Mouse (Mus musculus) midbrain, embryonic 12.5 days (tissue): ENCODE results near the gene Coq4. TPM values are rescaled to one million over a fixed set of nuclear protein-coding genes. Genes with fewer than 3 reads are reported as not detected.
"Not testable (repeated sequence)": the region's sequence is repeated elsewhere in the genome, so short reads cannot be mapped to it uniquely, and the experiment has no call there.

ENCODE experiments used
- ATAC-seq: fragments of 200-750 bp; cut with Nextera tagmentation; 2 replicates; pipeline ENCODE4 v1.8.0; 2017; ENCODE audit warnings: low read depth, moderate TSS enrichment, moderate library complexity; ENCODE audit not compliant: low FRiP score
- H3K27ac ChIP-seq: fragments of 300-500 bp; sonication (generic); replicated peaks from 2 replicates; pipeline ENCODE4 v1.5.1; 2016; ENCODE audit warnings: mild to moderate bottlenecking
- H3K27me3 ChIP-seq: fragments of 300-500 bp; sonication (generic); 2 replicates; pipeline ENCODE4 v1.6.1; 2016; ENCODE audit warnings: mild to moderate bottlenecking
- H3K36me3 ChIP-seq: fragments of 300-500 bp; sonication (generic); 2 replicates; pipeline ENCODE4 v1.6.1; 2016
- H3K4me1 ChIP-seq: fragments of 300-500 bp; sonication (generic); 2 replicates; pipeline ENCODE4 v1.6.1; 2016
- H3K4me2 ChIP-seq: fragments of 300-500 bp; sonication (generic); replicated peaks from 2 replicates; pipeline ENCODE4 v1.6.1; 2016; ENCODE audit warnings: mild to moderate bottlenecking, moderate library complexity
- H3K4me3 ChIP-seq: fragments of 300-500 bp; sonication (generic); 2 replicates; pipeline ENCODE4 v1.5.1; 2016; ENCODE audit warnings: mild to moderate bottlenecking
- H3K9ac ChIP-seq: fragments of 300-500 bp; sonication (generic); replicated peaks from 2 replicates; pipeline ENCODE4 v1.6.1; 2016; ENCODE audit warnings: mild to moderate bottlenecking, moderate library complexity
- H3K9me3 ChIP-seq: fragments of 300-500 bp; sonication (generic); 2 replicates; pipeline ENCODE4 v1.6.1; 2016; ENCODE audit warnings: mild to moderate bottlenecking
- WGBS: fragments of 180-500 bp; shearing (Covaris S2); methylation state at CpG from one replicate; pipeline ENCODE4 v1.1.7; 2016; 5-methylcytosine and 5-hydroxymethylcytosine counted together
- polyA plus RNA-seq: library from polyadenylated mRNA; unstranded; fragments of >200 nt; fragmentation: Nextera tagmentation; extraction: Ambion mirVana; gene quantifications from 2 replicates; pipeline ENCODE4 v1.2.1, GENCODE M21; 2016

Coq4 gene
- polyA plus RNA-seq, 1 experiment from 2014 or later: 33.2 TPM

- no peak overlapping the region for H3K27ac ChIP-seq
- H3K4me3 ChIP-seq: no peak overlapping the region
- 73% methylated on average over 11 of the region's 11 CpGs for WGBS
- no peaks in the 10 kb centered on the region for H3K4me1 ChIP-seq
- 0 out of 2 replicates have a peak overlapping the region, but pooled peaks have one; percentile 0 for H3K9ac ChIP-seq
- no peaks in the 10 kb centered on the region for H3K9me3 ChIP-seq
- H3K4me2 ChIP-seq: no peak overlapping the region
- H3K36me3 ChIP-seq: peaks cover 5% of the 10 kb centered on the region; the same call in 1 of the 2 replicates
- H3K27me3 ChIP-seq: no peaks in the 10 kb centered on the region
- no peak for ATAC-seq
Observed at GRCm38 (mm10) chr2:29767976-29768709, 19.1 kb upstream of the Coq4 start.

DNA sequence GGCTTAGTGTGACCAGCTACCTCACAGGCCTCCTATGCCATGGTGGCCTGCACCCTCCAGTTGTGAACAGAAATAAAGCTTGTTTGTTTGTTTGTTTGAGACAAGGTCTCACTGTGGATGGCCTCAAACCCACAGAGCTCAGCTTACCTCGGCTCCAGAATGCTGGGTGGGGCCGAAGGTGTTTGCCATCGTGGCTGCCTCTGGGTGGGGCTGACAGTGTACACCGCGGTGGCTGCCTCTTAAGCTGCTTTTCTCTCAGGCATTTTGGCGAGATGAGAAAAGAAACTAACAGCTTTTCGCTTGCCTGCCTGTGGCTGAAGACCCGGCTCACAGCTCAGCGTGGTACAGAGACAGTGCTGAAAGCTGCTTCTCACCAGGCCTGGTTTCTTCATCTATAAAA, 18.4 kb upstream of the Coq4 start:
- Histone ChIP-seq H3K4me2 (no peak overlapping the region), H3K27ac (no peak overlapping the region), H3K4me3 (no peak overlapping the region), H3K9me3 (no peaks in the 10 kb centered on the region), H3K36me3 (peaks cover 13% of the 10 kb centered on the region; the same call in 1 of the 2 replicates), H3K4me1 (no peaks in the 10 kb centered on the region), H3K9ac (no peak overlapping the region), H3K27me3 (no peaks in the 10 kb centered on the region)
- no peak for ATAC-seq
- 66% methylated on average over 9 of the region's 9 CpGs for WGBS

DNA sequence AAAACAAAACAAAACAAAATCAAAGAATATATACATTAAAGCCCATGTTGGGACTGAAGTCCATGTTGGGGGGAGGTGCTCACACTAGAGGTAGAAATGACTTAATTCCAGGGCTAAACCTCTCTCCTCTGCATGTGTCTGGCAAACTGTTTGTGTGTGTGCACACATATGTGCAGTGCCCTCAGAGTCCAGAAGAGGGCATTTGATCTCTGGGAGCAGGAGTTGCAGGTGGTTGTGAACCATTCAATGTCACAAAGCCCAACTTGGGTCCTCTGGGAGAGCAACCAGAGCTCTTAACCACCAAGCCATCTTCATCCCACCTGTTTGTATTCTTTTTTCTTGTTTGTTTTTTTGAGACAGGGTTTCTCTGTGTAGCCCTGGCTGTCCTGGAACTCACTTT, 17.1 kb upstream of the Coq4 start:
- H3K27ac ChIP-seq: no peak overlapping the region

GRCm38 (mm10) chr2:29771611-29772461, 15.5 kb upstream of the Coq4 start:
- peaks cover 34% of the 10 kb centered on the region for H3K36me3 ChIP-seq
- no peak overlapping the region for H3K4me3 ChIP-seq
- H3K4me1 ChIP-seq: no peaks in the 10 kb centered on the region
- no peak for ATAC-seq
- no peaks in the 10 kb centered on the region for H3K9me3 ChIP-seq
- H3K4me2 ChIP-seq: no peak overlapping the region
- 90% methylated on average over 8 of the region's 8 CpGs for WGBS
- H3K27ac ChIP-seq: no peak overlapping the region
- H3K9ac ChIP-seq: no peak overlapping the region
- H3K27me3 ChIP-seq: no peaks in the 10 kb centered on the region

More for the DNA sequence above, 17.1 kb upstream of the Coq4 start:
- Histone ChIP-seq H3K4me3 (no peak overlapping the region), H3K9me3 (no peaks in the 10 kb centered on the region), H3K4me2 (no peak overlapping the region), H3K4me1 (no peaks in the 10 kb centered on the region), H3K9ac (no peak overlapping the region), H3K36me3 (peaks cover 20% of the 10 kb centered on the region; the same call in 1 of the 2 replicates), H3K27me3 (no peaks in the 10 kb centered on the region)
- ATAC-seq: no peak

GRCm38 (mm10) chr2:29773323-29773722, 14.0 kb upstream of the Coq4 start:
- no peaks in the 10 kb centered on the region for H3K4me1 ChIP-seq
- no peak overlapping the region for H3K4me3 ChIP-seq
- H3K27ac ChIP-seq: no peak overlapping the region
- H3K9me3 ChIP-seq: no peaks in the 10 kb centered on the region
- H3K9ac ChIP-seq: no peak overlapping the region
- no peak for ATAC-seq
- no peaks in the 10 kb centered on the region for H3K27me3 ChIP-seq
- peaks cover 49% of the 10 kb centered on the region for H3K36me3 ChIP-seq
- WGBS: 92% methylated on average over 4 of the region's 4 CpGs
- H3K4me2 ChIP-seq: no peak overlapping the region

DNA sequence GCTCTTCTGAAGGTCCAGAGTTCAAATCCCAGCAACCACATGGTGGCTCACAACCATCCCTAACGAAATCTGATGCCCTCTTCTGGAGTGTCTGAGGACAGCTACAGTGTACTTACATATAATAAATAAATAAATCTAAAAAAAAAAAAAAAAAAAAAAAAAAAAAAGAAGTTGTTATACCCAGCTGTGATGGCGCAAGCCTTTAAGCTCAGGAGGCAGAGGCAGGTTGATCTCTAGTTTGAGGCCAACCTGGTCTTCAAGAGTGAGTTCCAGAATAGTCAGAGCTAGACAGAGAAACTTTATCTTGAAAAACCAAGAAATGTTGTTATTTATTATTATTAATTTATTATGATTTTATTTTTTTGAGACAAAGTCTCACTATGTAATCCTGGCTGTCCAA, 6.0 kb upstream of the Coq4 start:
- not testable (repeated sequence) for H3K4me2 ChIP-seq, ATAC-seq, H3K27ac ChIP-seq, H3K9me3 ChIP-seq, H3K4me1 ChIP-seq, H3K9ac ChIP-seq, H3K4me3 ChIP-seq, H3K27me3 ChIP-seq
- peaks cover 94% of the 10 kb centered on the region for H3K36me3 ChIP-seq
- 93% methylated on average over 2 of the region's 2 CpGs for WGBS

- H3K27ac ChIP-seq: no peak overlapping the region
- H3K9ac ChIP-seq: no peak overlapping the region
- WGBS: 83% methylated on average over 4 of the region's 4 CpGs
- H3K4me3 ChIP-seq: no peak overlapping the region
- ATAC-seq: no peak
- H3K4me2 ChIP-seq: no peak overlapping the region
- peaks cover 67% of the 10 kb centered on the region for H3K36me3 ChIP-seq
- H3K4me1 ChIP-seq: peaks cover 17% of the 10 kb centered on the region
- H3K27me3 ChIP-seq: no peaks in the 10 kb centered on the region
- no peaks in the 10 kb centered on the region for H3K9me3 ChIP-seq
Observed at GRCm38 (mm10) chr2:29784290-29784689, 3.0 kb upstream of the Coq4 start.

GRCm38 (mm10) chr2:29787937-29788681, 816 bp downstream of the Coq4 start, which contains the start of gene Trub2:
TSS of gene Trub2 (minus strand) at chr2:29788502.
- H3K4me2 ChIP-seq: peak within 1 kb of the TSS; percentile 81
- peak; percentile 74 for ATAC-seq
- peak within 1 kb of the TSS; percentile 84 for H3K4me3 ChIP-seq
- peaks cover 17% of the 10 kb centered on the region for H3K4me1 ChIP-seq
- H3K9ac ChIP-seq: peak within 1 kb of the TSS; percentile 79
- peak within 1 kb of the TSS; percentile 63 for H3K27ac ChIP-seq
- no peaks in the 10 kb centered on the region for H3K9me3 ChIP-seq
- H3K27me3 ChIP-seq: no peaks in the 10 kb centered on the region
- peaks cover 63% of the 10 kb centered on the region for H3K36me3 ChIP-seq
- WGBS: under 1% methylated on average over 45 of the region's 45 CpGs

- H3K9ac ChIP-seq: no peak overlapping the region
- no peaks in the 10 kb centered on the region for H3K27me3 ChIP-seq
- H3K4me3 ChIP-seq: no peak overlapping the region
- peaks cover 9% of the 10 kb centered on the region for H3K4me1 ChIP-seq
- peaks cover 66% of the 10 kb centered on the region for H3K36me3 ChIP-seq
- H3K9me3 ChIP-seq: no peaks in the 10 kb centered on the region
- no peak overlapping the region for H3K27ac ChIP-seq
- no peak overlapping the region for H3K4me2 ChIP-seq
- WGBS: 90% methylated on average over 2 of the region's 2 CpGs
- no peak for ATAC-seq
Observed at GRCm38 (mm10) chr2:29792772-29793487, 5.6 kb downstream of the Coq4 start.

DNA sequence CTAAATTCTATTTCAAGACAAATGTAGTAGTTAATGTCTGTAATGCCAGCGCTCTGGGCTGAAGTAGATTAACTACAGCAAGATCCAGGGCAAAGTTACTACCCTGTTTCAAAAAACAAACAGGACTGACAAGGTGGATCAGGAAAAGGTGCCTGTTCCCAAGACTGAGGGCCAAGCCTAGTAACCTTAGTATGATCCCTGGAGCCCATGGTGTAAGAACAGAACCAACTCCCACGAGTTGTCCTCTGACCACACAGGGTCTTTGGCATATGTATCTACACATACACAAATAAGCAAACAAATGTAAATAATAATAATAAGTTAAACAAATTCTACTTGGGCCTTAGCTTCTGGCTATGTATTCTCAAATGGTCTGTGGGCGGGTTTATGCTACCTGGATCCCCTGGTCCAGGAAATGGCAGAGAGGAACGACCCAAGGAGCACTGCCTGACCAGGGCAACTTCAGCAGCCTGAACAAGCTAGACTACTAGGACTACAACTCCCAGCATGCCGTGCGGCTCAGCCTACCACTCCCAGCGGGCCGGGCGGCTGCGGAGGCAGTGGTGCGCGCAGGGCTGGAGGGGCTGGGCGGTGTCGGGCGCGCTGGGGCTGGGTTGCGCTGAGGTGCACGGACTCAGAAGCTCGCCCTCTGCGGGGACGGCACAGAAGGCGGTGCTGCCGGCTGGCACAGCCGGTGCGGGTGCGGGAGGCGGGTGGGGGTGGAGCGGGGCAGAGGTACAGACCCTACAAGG, 15.0 kb downstream of the Coq4 start, which contains the start of gene Slc27a4:
TSS of gene Slc27a4 (plus strand) at position 560 of the 752 bp plus-strand sequence.
- peak; percentile 98 for ATAC-seq
- peaks cover 14% of the 10 kb centered on the region for H3K27me3 ChIP-seq
- peaks cover 30% of the 10 kb centered on the region for H3K36me3 ChIP-seq
- 6% methylated on average over 27 of the region's 28 CpGs for WGBS
- H3K4me2 ChIP-seq: peak within 1 kb of the TSS; percentile 62
- H3K27ac ChIP-seq: peak within 1 kb of the TSS; percentile 93
- H3K4me3 ChIP-seq: peak within 1 kb of the TSS; percentile 78
- H3K4me1 ChIP-seq: peaks cover 12% of the 10 kb centered on the region
- H3K9ac ChIP-seq: peak within 1 kb of the TSS; percentile 89
- H3K9me3 ChIP-seq: no peaks in the 10 kb centered on the region

DNA sequence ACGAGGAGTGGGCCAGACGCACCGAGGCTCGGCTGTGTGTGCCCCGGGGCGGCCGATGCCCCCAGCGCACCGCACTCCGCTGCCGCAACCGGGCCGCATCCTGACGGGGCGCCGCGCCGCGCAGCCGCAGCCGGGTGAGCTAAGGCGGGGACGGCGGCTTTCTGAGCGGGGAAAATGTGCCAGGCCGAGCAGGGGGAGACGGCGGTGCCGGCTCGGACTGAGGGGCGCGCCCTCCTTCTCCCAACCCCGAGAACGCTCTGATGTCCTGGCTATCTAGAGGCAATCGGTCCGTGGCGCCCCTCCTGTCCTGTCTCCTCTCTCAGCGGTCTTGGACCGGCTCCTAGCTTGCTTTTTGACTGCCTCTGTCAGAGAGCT, 15.5 kb downstream of the Coq4 start:
- ATAC-seq: no peak

More for the DNA sequence above, 15.5 kb downstream of the Coq4 start:
- 0% methylated on average over 21 of the region's 39 CpGs for WGBS
- peaks cover 12% of the 10 kb centered on the region for H3K4me1 ChIP-seq
- H3K27me3 ChIP-seq: peaks cover 14% of the 10 kb centered on the region
- H3K36me3 ChIP-seq: peaks cover 35% of the 10 kb centered on the region
- no peaks in the 10 kb centered on the region for H3K9me3 ChIP-seq
- peak overlapping the region; percentile 93 for H3K27ac ChIP-seq
- H3K4me2 ChIP-seq: peak overlapping the region; percentile 62
- H3K9ac ChIP-seq: peak overlapping the region; percentile 89
- peak overlapping the region; percentile 78 for H3K4me3 ChIP-seq
